Mouse (Mus musculus) right cerebral cortex, adult 2 months (tissue): ENCODE results near the gene Jak3.
"Not testable (repeated sequence)": the region's sequence is repeated elsewhere in the genome, so short reads cannot be mapped to it uniquely, and the experiment has no call there.

Experiments
- DNase-seq, 2 experiments: peaks; one replicate each; pipeline ENCODE4 v3.0.0; 2021 to 2022; ENCODE audit warnings: low spot score in 2 of 2

Jak3 gene

DNA sequence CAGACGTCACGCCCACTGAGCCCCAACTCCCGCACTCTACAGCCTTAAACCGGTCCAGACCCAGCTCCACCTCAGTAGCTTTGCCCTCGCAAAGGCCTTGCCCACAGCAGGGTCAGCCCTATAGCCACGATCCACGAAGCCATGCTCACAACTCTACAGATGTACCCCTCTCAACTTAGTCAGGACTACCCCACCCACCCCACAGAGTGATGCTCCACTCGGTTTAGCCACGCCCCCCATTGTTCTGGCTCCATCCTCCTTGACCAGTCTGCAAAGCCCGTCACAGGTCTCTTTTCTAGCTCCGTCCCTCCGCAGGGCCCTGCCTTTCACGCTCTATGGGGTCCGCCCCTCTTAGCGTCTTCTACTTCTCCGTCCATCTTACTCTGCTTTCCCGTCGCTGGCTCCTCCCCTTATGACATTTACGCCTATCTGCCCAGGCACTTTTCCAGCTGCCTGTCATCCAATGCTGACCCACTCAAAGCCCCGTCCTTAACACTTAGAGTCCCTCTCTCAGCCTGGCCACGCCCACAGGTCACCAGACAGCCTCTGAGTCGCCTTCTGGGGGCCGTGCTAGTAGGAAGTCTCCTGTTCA is 10.1 kb downstream of the Jak3 start:
- DNase-seq = no peak

DNA sequence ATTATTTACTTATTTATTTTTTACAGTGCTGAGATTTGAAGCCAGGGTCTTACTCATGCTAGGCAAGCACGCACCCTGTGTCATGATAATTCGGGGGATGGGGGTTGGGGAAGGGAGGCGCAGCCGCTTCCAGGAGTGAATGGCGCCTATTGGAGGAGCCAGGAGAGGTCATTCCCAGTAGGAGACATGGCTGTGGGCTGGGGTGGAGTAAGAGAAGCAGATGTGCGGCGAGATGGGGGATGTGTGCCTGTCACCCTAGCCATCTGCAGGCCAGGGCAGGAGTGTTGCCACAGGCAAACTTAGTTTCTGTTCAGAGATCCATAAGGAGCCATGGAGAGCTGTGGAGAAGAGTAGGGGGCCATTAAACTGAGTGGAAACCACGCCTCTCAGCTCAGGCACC is 11.5 kb downstream of the Jak3 start:
- no peak for DNase-seq

DNA sequence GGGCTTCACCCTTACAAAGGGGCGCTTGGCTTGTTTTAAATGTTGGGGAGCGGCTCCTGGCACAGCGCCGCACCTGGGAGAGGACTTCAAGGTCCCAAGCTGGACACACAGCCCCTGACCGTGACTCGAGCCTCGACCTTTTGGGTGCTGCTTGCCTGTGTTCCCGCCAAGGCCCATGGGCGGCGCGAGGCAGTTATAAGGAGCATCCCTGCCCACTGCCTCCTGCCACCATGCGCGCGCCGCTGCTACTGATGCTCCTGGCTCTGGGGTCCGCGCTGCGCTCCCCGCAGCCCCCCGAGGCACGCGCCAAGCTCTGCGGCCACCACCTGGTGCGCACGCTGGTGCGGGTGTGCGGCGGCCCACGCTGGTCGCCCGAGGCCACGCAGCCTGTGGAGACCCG is 12.9 kb downstream of the Jak3 start, which contains the start of gene Insl3:
TSS of gene Insl3 (plus strand) at position 187 of the 400 bp plus-strand sequence.
- DNase-seq = no peak

DNA sequence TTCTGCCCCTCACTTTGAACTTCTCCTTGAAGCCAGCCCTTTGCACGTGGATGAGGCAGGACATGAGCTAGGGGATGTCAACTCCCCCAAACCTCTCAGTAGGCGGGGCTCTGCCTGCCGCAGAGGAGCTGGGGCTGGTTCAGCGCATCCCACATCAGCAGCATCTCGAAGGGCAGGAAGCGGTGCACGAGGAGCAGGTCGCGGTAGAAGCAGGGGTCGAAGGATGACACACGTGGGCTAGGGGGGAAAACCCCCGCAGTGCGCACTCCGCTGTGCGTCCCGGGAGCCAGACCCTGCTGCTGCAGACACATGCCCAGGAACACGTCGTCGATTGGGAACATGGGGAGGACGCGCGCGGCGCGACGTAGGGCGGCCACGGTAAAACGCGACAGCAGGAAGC is 16.4 kb downstream of the Jak3 start:
- DNase-seq = no peak

DNA sequence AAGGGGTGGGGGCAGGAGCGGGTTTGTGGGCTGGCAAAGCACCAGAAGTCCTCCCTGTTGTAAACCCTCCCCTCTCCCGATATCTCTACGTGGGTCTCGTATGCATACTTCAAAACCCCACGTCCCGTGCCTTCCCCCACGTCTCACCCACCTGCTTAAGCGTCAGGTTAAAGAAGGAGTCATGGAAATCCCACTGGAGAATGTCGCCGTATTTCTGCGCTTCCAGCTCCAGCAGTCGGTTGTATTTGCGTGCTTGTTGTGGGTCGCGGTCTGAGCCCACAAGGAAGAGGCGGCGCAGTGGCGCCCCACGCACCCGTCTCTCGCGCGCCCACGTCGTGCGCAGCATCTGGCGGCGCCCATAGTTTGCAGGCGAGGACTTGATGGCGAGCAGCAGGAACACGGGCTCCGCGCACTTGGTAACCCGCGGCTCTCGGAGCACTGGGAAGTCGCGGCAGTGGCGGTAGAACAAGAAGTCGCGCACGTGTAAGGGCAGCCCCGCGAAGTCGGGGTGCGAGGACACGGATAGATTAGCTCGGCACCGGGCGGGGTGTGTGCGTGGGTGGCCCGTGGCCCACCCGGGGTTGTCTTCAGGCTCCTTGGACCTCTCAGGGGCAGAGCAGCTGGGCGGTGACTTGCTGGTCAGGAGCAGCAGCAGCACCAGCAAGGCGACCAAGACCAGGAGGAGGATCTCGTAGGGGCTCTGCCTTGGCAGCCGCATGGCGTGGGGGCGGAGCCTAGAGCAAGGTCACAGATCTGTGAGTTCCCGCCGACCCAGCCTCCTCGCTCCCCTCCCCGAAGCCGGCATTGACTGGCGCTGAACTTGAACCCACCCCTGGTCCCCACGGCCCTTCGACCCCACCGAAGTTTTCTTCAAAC is 17.3 kb downstream of the Jak3 start:
- no peak for DNase-seq

DNA sequence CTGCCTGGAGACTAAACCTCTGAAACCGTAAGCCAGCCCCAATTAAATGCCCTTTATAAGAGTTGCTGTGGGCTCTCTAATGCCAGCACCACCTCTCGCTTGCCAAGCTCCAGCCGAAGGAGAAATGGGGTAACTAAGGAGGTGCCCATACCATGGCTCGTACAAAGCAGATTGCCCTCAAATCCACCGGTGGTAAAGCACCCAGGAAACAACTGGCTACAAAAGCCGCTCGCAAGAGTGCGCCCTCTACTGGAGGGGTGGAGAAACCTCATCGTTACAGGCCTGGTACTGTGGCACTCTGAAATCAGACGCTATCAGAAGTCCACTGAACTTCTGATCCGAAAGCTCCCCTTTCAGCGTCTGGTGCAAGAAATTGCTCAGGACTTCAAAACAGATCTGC is 19.4 kb downstream of the Jak3 start:
- DNase-seq = not testable (repeated sequence)

DNA sequence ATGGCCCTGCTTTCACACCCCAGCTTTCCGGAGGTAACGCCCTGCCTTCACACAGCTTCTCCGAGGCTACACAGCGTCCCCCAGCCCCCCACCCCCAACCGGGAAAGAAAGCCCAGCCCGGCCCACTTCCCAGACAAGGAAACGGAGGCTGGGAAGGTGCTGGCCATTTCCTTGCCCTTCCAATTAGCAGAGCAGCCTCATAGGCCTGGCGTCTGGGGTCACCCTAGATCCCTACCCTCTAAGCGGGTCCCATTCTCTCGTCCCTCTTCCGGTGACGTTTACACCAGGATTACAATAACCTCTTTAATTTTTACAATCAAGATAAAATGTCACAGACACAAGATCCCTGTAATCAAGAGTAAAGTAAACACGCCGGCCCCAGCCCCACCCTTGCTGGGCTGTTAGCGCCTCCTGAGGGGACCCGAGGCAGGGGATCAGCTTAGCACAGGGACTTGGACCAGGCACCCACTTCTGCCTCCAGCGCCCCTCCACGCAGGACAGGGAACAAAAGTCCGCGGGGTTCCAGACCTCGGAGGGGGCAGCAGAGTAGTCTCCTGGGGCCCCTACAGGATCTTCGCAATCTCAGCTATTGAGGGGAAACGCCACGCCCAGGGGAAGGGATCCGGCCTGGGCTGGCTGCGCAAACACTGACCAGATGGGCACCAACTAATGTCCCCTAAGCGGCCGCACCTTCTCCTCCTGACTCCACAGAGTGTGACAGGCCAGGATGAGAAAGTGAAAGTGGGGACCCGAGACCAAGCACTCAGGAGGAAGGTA is 24.6 kb downstream of the Jak3 start:
- no peak for DNase-seq

DNA sequence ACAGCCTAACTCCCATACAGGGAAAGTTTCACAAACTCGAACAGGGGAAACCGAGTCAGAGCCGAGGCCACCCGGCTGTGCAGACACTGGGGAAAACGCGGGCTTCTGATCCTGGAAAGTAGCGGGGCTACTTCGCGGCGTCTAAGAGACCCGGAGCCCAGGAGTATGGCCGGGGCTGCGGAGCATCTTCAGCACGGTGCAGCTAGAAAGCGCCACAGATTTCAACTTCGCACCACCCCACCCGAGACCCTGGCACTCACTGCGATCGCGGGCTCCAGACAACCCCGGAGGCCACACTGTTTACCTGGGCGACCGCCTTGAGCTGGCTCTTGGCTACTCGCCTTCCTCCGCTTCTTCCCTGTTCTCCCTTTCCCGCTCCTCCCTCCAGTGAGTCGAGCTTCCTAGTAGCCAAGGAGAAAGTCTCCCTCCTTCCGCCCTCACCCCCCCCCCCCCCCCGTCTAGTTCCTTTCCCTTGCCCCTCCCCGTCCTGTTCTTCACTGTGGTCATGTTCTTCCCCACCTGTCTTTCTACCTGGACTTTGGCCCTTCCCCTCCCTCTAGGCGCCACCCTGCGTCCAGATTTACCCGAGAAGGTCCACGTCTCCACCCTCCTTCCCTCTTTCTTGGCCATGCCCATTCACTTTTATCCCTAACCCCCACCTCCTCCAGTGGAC is 25.5 kb downstream of the Jak3 start, which contains the start of gene B3gnt3:
TSS of gene B3gnt3 (minus strand) at position 376 of the 673 bp plus-strand sequence.
- DNase-seq = no peak

DNA sequence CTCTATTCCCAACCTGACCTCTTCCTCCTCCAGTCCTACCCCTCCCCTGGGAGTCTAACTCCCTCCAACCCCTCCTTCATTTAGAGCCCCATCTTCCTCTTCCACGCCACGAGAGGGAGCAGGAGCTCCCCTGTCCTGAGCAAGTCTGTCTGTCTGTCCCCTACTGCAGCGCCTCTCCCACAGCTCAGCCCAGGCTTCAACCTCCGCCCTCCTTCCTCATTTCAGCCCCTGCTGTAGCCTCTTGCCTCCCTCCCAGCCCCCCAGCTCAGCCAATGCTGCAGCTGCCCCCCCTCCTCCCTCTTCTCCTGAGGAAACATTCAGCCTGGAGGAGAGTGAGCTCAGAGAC is 26.0 kb downstream of the Jak3 start:
- no peak for DNase-seq

DNA sequence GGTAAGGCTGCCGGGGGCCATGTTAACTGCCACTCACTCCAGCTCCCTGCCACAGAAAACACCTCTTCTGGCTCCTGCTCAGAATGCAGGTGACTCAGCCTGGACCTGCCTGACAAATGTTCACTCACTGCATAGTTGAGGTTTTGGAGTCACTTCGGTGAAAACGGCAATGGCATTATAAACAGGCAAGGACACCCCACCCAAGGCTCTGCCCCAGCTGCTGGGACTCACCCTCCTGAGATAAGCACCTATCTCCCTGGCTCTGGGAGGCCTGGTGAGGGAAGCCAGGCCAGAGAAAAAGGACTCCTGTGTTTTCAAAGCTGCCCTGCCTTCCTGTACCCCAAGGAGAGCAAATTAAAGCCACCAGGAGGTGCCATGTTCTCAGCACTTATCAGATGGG is 26.8 kb downstream of the Jak3 start:
- DNase-seq = no peak

DNA sequence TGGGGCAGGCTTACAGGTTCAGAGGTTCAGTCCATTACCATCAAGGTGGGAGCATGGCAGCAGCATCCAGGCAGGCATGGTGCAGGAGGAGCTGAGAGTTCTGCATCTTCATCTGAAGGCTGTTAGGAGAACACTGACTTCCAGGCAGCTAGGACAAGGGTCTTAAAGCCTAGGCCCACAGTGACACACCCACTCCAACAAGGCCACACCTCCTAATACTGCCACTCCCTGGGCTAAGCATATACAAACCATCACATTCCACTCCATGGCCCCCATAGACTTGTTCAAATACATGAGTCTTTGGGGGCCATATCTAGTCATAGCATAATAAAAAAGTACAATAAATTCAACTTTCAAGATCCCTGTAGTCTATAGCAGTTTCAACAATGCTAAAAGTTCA is 27.3 kb downstream of the Jak3 start:
- not testable (repeated sequence) for DNase-seq

DNA sequence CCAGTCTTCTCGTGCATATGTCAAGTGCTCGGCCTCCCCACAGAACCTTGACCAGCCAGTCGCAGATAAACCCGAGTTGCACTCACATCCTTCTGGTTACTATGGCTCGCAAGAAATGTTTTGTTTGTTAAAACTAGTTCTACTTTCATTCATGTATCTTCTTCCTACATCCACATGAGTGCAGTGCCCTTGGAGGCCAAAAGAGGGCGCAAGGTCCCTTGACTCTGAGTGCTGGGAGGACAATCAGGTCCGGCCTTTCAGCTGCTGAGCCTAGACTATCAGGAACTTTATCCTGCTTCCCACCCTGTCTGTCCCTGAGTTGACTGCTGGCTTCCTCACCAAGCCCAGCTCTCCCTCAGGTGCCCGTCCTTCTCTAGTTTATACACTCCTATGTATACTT is 31.8 kb downstream of the Jak3 start:
- DNase-seq = peak; percentile 68 to 73

DNA sequence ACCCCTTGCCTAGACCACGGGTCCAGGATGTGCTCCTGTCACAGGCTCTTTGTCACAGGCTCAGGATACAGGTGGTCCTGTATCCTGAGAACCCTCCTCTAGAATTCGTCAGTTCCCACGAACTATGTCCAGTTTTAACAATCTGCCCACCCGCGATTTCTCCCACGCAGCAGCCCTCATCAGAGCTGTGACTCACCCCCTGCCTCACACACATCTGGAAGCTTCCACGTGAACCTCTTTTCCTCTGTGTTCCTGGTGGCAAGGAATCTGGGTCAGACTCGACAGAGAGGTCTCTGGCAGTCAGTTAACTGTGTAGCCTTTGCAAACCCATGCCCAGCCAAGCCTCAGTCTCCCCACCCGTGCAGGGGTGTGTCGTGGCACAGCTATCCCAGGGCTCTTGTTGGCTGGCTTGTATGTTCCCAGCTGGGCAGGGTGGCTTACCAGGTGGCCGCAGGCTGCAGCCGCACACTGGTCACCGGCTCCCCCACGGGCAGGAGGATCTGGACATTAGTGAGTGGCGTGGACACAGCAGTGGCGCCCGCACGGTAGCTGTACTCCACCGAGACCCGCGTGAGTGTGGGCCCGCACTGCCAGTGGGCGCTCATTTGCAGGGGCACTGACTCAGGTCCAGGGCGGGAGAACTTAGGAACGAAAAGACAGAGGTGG is 33.2 kb downstream of the Jak3 start:
- peak; percentile 59 to 66 for DNase-seq

DNA sequence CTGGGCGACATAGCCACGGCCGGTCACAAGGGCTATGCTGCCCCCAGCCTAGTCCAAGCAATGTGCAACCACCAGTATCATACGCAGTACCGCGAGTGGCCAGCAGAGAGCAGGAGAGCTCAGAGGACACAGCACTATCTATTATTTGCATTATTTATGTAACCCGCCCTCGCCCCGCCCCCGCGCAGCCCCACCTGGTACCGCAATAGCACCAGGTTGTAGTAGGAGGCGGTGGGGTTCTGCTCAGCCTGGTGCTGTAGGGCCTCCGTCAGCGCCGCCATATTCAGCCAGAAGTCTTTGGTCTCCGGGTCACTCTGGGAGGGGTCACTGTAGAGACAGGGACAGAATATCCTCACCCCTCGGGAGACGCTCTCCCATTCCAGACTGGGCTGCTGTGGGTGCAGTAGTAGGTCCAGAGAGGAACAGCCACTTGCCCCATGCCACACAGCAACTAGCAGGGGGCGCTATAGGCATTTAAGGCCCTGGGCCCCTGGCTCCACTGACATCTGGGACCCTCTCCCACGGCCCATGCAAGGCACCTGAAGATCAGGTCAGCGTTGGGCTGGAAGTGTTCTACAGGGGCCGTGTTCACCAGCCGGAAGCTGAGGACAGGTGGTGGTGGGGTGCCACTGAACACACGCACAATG is 33.8 kb downstream of the Jak3 start:
- peak; percentile 92 to 93 for DNase-seq

DNA sequence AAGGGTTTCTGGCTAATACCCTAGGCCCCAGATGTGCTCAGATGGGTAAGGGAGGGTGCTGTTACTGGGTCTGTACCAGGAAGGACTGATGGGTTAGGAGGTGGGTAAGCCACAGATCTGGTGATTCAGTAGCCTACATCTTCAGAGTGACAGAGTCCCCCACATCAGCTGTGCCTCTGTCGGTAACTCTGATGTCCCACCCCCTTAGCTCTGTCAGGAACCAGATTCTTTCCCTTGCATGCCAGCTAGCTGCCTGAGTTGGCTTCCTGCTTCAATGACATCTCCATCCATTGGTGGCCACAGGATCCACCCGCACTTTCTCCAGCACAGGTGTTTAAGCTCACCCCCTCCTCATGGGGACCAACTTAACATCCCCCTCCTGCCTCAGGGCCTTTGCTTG is 35.5 kb downstream of the Jak3 start:
- DNase-seq = no peak

DNA sequence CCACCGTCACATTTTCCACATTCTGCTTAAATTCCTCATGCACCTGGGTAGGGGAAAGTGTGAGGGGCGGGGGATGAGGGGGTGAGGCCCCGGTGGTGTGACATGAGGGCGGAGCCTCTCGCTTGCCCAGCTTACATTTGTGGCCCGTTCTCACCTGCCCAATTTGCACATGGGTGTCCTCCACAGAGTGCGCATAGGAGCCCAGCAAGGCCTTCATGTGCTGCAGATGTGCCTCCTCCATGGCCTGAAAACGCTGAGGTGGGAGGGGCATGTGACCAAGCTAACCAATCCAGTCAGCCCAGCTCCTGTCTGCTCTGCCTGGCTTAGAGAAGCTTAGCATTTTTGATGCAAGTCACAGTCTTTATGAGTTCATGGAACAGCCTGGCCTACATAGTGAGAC is 39.4 kb downstream of the Jak3 start:
- no peak for DNase-seq

DNA sequence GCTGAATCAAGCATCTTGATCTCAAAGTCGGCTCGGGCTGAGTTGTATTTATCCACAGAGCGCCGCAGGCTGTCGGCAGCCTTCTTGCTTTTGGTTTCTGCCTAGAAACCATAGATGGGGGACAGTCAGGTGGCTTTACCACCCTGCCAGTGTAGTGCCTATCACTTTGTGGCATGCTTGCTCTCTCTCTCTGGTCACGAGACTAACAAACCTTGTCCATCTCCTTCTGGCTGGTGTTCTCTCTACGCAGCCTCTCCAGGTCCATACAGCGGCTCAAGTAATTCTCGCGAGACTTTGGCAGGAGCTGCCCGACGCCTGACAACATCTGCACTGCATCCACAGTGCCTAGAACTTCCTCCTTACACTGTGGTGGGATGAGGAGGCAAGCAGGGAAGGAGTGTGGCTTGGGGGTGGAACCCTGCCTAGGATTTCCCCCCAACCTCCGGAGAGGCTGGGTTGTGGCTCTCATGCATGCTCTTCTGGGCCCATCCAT is 40.5 kb downstream of the Jak3 start:
- no peak for DNase-seq

DNA sequence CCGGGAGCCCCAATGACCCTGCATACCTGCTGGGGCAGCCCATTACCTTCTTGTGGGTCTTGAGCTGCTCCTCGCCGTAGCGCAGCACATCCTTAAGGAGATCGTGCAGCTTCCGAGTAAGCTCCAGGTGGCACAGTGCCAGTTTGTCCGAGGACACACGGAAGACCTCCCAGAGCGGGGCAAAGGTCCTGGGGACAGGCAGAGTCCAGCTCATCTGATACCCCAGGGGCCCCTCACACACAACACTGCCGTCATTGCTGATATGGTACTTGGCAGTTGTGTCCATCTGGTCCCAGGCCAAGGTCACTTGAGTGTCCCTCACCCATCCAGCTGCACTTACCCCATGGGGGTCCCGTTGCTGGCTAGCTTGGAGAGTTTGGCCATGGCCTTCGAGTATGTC is 41.0 kb downstream of the Jak3 start:
- DNase-seq = no peak

DNA sequence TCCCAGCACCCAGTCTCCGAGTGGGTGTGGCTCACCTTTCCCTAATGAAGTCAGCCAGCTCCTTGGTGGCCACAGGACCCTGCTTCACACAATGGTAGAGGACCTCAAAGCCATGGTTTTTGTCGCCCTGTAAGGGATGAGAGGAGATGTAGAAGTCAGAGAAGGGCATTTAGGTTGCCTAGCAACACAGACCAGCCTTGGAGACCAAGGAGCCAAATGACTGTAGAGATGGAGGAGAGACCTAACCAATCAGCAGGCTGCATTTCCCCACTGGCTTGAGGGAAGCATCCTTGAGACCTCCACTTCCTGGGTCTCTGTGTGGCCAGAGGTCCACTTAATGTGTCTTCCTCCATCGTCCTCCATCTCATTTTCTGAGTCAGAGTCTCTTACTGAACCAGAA is 42.2 kb downstream of the Jak3 start:
- DNase-seq = no peak

DNA sequence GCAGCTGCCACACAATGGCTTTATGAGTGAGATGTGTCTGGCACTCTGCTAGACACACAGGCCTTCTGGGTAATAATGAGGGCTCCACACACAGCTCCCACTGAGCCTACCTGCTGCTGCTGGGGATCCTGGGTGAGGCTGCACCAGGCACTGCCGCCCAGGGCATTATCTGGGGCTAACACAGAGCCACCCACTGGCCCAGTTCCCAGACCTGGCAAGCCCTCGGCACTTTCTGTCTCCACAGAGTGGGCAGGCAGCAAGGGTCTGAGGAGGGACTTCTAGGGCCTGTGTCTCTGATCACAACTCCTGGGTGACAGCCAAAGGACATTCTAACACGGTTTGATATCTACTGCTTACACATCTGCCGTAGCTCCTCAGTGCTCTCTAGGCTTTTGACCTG is 43.1 kb downstream of the Jak3 start:
- DNase-seq = no peak

DNA sequence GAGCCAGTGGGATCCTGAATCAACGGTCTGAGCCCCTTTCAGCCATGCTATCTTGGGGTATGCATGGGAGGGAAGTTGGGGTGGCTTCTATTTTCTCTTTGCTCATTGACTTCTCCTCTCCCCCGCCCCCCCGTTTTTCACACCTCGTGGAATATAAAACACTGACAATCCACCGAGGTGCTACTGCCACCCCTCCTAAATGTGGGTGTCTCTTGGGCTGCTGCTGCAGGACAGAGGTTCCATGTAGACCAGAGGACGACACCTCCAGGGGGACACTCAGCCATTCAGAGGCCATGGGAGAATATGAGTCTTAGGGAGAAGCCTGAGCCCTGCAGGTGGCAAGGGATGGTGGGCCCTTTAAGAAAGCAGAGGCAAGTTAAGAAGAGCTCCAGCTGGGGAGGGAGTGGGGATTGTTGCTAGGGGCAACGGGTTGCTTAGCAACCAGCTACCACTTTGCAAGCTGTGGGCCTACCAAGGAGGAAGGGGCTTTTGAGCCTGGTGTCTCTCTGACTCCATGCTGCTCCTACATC is 43.9 kb downstream of the Jak3 start:
- DNase-seq = peak; percentile 78 to 88
